Mouse (Mus musculus) cerebellum, postnatal 14 days (tissue): ENCODE results near the gene Gm13757.
"Not testable (repeated sequence)": the region's sequence is repeated elsewhere in the genome, so short reads cannot be mapped to it uniquely, and the experiment has no call there.

Experiments
- DNase-seq, 2 experiments: peaks; one replicate each; pipeline ENCODE4 v3.0.0; 2021; ENCODE audit warnings: mixed read lengths in 2 of 2

Gm13757 gene

DNA sequence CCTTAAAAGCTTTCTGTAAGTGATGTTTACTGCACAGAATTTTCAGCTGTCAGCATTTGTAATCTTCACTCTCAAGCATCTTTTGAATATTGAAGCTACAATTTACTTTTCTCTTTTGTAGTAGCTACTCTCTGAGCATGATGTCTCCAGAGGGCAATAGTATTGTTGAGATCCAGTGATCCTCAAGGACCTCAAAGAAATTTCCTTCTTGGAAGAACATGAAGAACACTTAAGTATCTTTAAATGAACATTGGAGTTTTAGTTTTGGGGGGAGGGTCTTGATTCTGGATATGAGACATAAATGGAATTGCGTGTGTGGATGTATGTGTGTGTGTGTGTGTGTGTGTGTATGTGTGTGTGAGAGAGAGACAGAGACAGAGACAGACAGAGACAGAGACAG is at the start of gene Gm13757:
TSS of gene Gm13757 (minus strand) at position 101 of the 400 bp plus-strand sequence.
- DNase-seq = no peak

DNA sequence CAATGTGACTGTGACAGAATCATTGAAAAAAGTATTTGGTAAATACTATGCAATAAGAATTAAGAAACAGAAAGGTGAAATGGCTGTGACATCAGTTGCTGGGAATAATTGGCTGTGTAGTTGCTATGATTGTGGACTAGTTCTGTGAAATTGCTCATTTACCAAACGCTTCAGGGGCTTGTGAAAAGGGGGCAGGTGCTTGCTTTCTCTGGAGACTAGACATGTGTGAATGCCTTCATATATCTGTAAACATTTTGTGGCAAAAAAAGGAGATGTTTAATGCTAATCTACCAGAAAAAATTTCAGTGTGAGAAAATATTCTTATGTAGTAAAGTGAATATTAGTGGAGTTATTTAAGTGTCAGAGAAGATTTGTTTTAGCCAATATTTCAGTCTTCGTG is 44.1 kb upstream of the Gm13757 start, which contains the start of gene Olfr1185-ps1:
TSS of gene Olfr1185-ps1 (plus strand) at position 301 of the 400 bp plus-strand sequence.
- no peak for DNase-seq

DNA sequence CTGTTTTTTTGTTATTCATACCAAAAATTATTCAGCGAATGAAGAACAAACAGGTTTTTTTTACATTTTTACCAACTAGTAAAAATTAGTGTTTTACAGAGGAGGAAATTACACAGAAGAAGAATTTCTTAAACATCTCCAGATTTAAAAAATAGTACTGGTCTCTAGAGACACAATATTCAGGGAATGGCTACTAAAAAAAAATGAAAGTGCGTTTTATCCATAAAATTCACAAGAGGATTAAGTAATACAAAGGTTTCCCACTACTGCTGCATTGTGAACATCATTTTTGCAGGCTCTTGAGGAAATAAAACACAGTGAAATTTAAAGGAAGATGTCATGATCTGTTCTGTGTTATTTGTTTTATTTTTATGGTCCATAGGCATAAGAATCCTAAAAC is 34.4 kb upstream of the Gm13757 start, which contains the start of gene Olfr1184:
TSS of gene Olfr1184 (plus strand) at position 301 of the 400 bp plus-strand sequence.
- DNase-seq = no peak

DNA sequence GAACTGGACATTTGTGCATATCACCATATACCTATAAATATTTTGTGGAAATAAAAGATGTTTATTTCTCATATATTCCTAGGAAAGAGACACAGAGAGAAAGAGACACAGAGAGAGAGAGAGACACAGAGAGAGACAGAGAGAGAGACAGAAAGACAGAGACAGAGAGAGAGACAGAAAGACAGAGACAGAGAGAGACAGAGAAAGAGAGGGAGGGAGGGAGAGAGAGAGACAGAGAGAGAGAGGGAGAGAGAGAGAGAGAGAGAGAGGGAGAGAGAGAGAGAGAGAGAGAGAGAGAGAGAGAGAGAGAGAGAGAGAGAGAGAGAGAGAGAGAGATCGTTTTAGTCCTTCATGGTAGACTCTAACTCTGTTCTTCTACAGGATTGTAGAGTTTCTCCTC is 5.6 kb upstream of the Gm13757 start, which contains the start of gene Olfr1183:
TSS of gene Olfr1183 (plus strand) at position 301 of the 400 bp plus-strand sequence.
- DNase-seq = not testable (repeated sequence)

DNA sequence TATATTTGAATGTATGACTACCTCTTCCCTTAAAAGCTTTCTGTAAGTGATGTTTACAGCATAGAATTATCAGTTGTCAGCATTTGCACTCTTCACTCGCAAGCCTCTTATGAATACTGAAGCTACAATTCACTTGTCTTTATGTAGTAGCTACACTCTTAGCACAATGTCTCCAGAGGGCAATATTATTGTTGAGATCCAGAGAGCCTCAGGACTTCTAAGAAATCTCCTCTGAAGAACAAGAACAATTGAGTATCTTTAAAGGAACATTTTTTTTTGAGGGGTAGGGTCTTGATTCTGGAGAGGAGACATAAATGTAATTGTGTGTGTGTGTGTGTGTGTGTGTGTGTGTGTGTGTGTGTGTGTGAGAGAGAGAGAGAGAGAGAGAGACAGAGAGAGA is 22.9 kb downstream of the Gm13757 start, which contains the start of gene Olfr1181:
TSS of gene Olfr1181 (minus strand) at position 101 of the 400 bp plus-strand sequence.
- DNase-seq = no peak

DNA sequence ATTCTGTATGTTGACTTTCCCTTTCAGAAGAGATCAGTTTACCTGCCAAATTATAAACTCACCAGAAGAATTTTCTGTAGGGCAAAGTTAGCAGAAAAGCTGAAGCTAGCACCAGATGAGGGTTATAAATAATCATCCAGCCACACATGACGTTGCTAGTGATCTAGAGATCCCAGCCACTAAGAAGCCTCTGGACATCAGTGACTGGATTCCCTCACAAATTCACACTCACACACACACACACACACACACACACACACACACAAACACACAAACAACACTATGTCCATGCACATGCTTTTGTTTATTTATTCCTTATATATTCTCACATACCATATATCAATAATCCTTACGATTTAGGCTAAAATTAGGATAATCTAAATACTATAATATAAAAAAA is 29.9 kb downstream of the Gm13757 start, which contains the start of gene Olfr1180:
TSS of gene Olfr1180 (minus strand) at position 101 of the 400 bp plus-strand sequence.
- no peak for DNase-seq

DNA sequence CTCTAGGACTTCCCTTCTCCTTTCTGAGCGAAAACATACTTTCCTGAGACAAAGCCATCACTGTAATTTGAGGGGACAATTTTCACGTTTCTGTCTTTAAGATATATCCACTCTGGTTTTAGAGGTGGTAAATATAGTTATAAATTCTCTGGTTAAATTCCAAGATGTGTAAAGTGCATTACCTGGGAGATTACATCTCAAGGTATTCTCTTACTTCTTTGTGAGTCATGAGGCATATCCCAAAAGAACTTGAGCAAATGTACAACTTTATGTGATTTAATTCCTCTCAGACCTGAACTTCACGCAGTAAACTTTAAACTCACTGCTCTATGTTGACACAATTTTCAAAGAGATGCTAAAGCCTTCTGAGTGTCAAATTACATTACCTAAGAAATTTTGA is 42.6 kb downstream of the Gm13757 start, which contains the start of gene Olfr1179:
TSS of gene Olfr1179 (minus strand) at position 101 of the 400 bp plus-strand sequence.
- DNase-seq = no peak
